In the genomic region with DNA sequence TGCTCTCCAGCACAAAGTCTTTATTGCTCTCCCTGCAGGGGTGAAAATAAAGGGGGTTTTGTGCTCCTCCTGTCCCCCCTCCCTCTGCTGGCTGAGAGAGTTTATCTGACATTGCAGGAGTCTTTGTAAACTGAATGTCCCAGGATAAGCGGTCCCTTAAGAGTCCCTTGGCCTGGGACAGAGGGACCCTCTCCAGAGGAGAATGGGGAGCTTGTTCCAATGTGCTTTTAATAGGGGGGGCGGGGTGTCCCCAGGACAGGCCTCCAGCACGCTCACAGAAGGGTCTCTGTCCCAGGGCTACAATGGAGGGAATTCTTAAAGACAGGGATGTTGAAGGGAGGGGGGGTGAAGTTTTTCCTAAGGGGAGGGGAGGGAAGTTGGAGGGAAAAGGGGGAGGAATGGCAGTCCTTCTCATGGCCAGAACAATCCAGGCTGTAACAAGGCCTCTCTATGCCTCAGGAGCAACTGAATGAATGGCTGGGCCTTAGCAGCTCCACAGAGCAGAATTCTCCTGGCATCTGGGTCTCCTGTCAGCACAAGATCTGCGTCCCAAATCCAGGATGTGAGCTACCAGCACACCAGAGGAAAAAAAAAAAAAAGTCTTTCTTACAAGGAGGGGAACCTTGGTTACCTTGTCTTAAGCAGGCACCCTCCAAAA, we compare ENCODE assay signal across 9 mouse cellular contexts.
DNase-seq lines count a peak whose midpoint lies in the region; ATAC-seq and TF ChIP-seq lines count a peak whose summit lies in the region.
"Had no signal": no experiment of that assay in that cellular context is flagged by ENCODE, and none has a peak within 500 bp of the region (broad histone marks: within the 10 kb centered on the region; RNA-seq: fewer than 3 reads in every experiment).

No protein-coding gene starts in this region.

- 36% methylated on average over 4 of the region's 4 CpGs for WGBS in lung, embryonic 15.5 days
- 43% methylated on average over 4 of the region's 4 CpGs for WGBS in hindbrain, postnatal 0 days
- 6% methylated on average over 4 of the region's 4 CpGs for WGBS in neural tube, embryonic 13.5 days

- H3K9me3 ChIP-seq in lung, embryonic 15.5 days = no peaks in the 10 kb centered on the region
- H3K9me3 ChIP-seq in hindbrain, postnatal 0 days (ENCODE audit: low read length) = no peaks in the 10 kb centered on the region
- no peaks in the 10 kb centered on the region for H3K9me3 ChIP-seq in neural tube, embryonic 13.5 days

- H3K4me3 ChIP-seq in lung, embryonic 15.5 days = no peak overlapping the region
- no peak overlapping the region for H3K4me3 ChIP-seq in hindbrain, postnatal 0 days (ENCODE audit: low read length)
- no peak overlapping the region for H3K4me3 ChIP-seq in neural tube, embryonic 13.5 days

- no peaks in the 10 kb centered on the region for H3K27me3 ChIP-seq in lung, embryonic 15.5 days
- no peaks in the 10 kb centered on the region; the same call in 1 of the 2 replicates for H3K27me3 ChIP-seq in hindbrain, postnatal 0 days (ENCODE audit: insufficient read depth, low read length)
- no peaks in the 10 kb centered on the region for H3K27me3 ChIP-seq in neural tube, embryonic 13.5 days

- no peak for TF ChIP-seq CTCF in hindbrain, postnatal 0 days (IDR thresholded peaks at IDR 0.05; ENCODE audit: low read depth)

- peak; percentile 69 for DNase-seq in embryo, embryonic 11 days
- no peak for DNase-seq in embryo, embryonic 10 days (ENCODE audit: low spot score)
- no peak for DNase-seq in lung, postnatal 36 days
- peak; percentile 73 for DNase-seq in hindbrain, postnatal 0 days (ENCODE audit: low spot score)
- DNase-seq in kidney, postnatal 25 days = no peak
- no peak for DNase-seq in gastrocnemius, adult 8-10 months (ENCODE audit: low spot score in 2 of 2)
- DNase-seq: gastrocnemius, postnatal 25 days had no signal

- no peak overlapping the region for H3K9ac ChIP-seq in lung, embryonic 15.5 days
- no peak overlapping the region for H3K9ac ChIP-seq in hindbrain, postnatal 0 days (replicated peaks; ENCODE audit: low read length)
- H3K9ac ChIP-seq in neural tube, embryonic 13.5 days = 0 out of 2 replicates have a peak overlapping the region, but pooled peaks have one; percentile 22

- peak overlapping the region; percentile 59 for H3K27ac ChIP-seq in lung, embryonic 15.5 days
- H3K27ac ChIP-seq in hindbrain, postnatal 0 days = peak overlapping the region; percentile 79
- peak overlapping the region; percentile 85 for H3K27ac ChIP-seq in neural tube, embryonic 13.5 days (replicated peaks)

- ATAC-seq in lung, embryonic 15.5 days (ENCODE audit: borderline replicate concordance, extremely low read depth, low FRiP score, low TSS enrichment) = peak; percentile 64; the same call in 1 of the 2 replicates
- ATAC-seq in hindbrain, postnatal 0 days = peak; percentile 93
- peak; percentile 93 for ATAC-seq in neural tube, embryonic 13.5 days (ENCODE audit: low read depth)

- H3K36me3 ChIP-seq in lung, embryonic 15.5 days = no peaks in the 10 kb centered on the region
- H3K36me3 ChIP-seq in hindbrain, postnatal 0 days (ENCODE audit: insufficient read depth, low read length) = no peaks in the 10 kb centered on the region
- no peaks in the 10 kb centered on the region for H3K36me3 ChIP-seq in neural tube, embryonic 13.5 days

- H3K4me2 ChIP-seq in lung, embryonic 15.5 days = no peak overlapping the region
- H3K4me2 ChIP-seq in hindbrain, postnatal 0 days (ENCODE audit: low read depth, low read length) = no peak overlapping the region
- 0 out of 2 replicates have a peak overlapping the region, but pooled peaks have one; percentile 22 for H3K4me2 ChIP-seq in neural tube, embryonic 13.5 days

- peaks cover 42% of the 10 kb centered on the region for H3K4me1 ChIP-seq in lung, embryonic 15.5 days
- peaks cover 35% of the 10 kb centered on the region for H3K4me1 ChIP-seq in hindbrain, postnatal 0 days (ENCODE audit: insufficient read depth, low read length)
- peaks cover 83% of the 10 kb centered on the region for H3K4me1 ChIP-seq in neural tube, embryonic 13.5 days (replicated peaks)

Comparison
In these comparisons a context has a peak if more than half of its experiments do, and no peak if none do; other contexts are left out.
1. DNase-seq: peak in embryo, embryonic 11 days (single experiment) and hindbrain, postnatal 0 days (single experiment); none in embryo, embryonic 10 days (single experiment), lung, postnatal 36 days (single experiment), kidney, postnatal 25 days (0 of 2) and gastrocnemius, adult 8-10 months (0 of 2).
2. Peak in every context shown above with its lines, with median percentiles within 50 percentile points of each other: ATAC-seq and H3K27ac ChIP-seq.